Mouse (Mus musculus) liver, embryonic 18 days (tissue): ENCODE results near the gene Tuba1c. TPM values are rescaled to one million over a fixed set of nuclear protein-coding genes. Genes with fewer than 3 reads are reported as not detected.

Experiments used
- polyA plus RNA-seq: library from polyadenylated mRNA; depleted of rRNA; stranded (reverse); fragments of >200 nt; gene quantifications from 2 replicates; pipeline ENCODE4 v1.2.3, GENCODE M21; 2012; rRNA removed

Gene Tuba1c
- polyA plus RNA-seq = 221 and 258 TPM in 2 replicates

DNA sequence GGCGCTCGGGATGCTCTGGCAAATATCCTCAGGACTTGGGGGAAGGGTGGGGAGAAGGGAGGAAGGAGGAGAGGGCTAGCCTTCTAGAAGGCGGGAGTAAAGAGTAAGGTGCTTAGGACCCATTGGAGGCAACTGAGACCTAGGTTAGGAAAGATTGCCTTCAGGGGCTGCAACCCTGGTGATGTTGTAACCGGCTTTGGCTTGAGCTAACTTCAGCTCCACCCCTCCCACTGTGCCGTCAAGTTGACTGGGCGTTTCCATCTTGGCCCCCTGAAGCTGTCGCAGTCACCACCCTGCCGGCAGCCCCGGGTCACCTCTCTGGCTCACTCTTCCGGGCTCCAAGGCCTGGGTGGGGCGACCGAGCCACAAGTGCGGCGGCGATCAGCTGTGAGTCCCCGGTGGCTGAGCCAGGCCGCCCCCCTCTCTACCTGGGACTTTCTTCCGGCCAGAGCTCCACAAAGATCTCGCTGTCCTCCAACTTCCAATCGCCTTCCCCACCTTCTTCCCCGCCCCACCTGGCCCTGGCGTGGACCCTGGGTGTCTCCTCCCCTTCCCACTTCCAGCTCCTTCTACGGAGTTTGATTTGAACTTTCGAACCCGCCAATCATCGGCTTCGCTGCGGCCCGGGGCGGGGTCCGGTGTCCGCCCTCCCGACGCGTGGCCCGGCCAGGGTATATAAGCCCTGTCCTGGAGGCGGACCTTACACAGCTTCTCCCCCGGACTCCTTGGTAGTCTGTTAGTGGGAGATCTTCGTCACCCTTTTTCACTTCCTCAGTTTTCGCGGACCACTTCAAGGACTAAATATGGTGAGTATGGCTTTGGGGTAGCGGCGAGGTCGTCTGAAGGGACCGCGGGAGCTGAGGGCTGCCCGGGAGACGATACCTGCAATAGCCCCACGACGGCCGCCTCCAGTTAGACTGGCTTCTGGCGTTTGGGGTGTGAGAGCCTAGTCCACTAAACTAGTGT is at the start of gene Tuba1c:
Tuba1c (plus strand) TSS at position 273 of the 966 bp plus-strand sequence.

DNA sequence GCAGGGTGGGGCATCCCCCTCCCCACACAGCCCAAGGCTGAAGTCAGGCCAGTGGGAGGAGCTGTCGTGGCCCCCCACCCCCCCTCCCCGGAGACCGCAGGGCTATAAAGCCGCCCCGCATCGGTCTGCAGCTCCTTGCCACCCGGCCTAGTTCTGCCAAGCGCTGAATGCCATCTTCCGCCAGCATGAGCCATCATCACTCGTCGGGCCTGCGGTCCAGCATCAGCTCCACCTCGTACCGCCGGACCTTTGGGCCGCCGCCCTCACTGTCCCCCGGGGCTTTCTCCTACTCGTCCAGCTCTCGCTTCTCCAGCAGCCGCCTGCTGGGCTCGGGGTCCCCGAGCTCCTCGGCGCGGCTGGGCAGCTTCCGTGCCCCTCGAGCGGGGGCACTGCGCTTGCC is 25.3 kb downstream of the Tuba1c start, which contains the start of gene Prph:
Prph (plus strand) TSS at position 135 of the 400 bp plus-strand sequence.

DNA sequence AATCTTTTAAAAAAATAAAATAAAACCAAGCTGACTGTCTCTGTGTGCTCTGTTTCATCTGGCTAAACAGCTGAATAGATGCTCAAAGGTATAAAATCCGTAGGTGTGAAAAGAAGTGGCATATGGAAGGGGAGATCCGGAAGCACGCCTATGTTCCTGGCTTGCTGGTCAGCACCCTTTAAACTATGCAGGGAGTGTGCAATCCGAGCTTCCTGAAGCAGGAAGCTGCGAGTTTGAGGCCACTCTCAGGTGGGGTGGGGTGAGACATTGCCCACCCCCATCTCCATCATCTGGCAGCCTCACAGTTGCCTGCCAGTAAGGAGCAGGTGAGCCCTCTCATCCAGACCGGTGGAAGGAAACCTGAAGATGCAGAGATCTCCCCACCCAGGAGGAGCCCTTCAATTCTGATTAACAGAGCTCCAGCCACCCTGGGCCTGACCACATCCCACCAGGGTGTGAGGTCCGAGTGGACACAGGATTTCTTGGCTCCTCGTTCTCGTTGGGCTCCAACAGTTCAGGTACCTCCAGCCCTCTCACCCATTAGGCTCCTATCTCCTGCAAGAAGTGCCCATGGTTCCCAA is 44.4 kb downstream of the Tuba1c start, which contains the start of gene Troap:
Troap (plus strand) TSS at position 557 of the 581 bp plus-strand sequence.

GRCm38 (mm10) chr15:99087253-99088075 is 57.8 kb downstream of the Tuba1c start, which contains the start of gene C1ql4:
C1ql4 (minus strand) TSS chr15:99087817.

Other genes with a start within 250 kb of the Tuba1c start
- not detected in 2 replicates for gene Wnt1, start 240.0 kb upstream of the Tuba1c start, polyA plus RNA-seq
- gene Ddn, start 220.4 kb upstream of the Tuba1c start, polyA plus RNA-seq = 0.01 and 0.02 TPM in 2 replicates
- 47.3 and 53.3 TPM in 2 replicates for gene Prkag1, start 198.4 kb upstream of the Tuba1c start, polyA plus RNA-seq
- gene Kmt2d, start 158.7 kb upstream of the Tuba1c start, polyA plus RNA-seq = 3.5 and 6.2 TPM in 2 replicates
- gene Rhebl1, start 135.4 kb upstream of the Tuba1c start, polyA plus RNA-seq = 1.5 and 1.6 TPM in 2 replicates
- 0.14 and 0.16 TPM in 2 replicates for gene Dhh, start 131.4 kb upstream of the Tuba1c start, polyA plus RNA-seq
- 15.8 and 17.4 TPM in 2 replicates for gene Lmbr1l, start 111.7 kb upstream of the Tuba1c start, polyA plus RNA-seq
- 760 and 830 TPM in 2 replicates for gene Tuba1b, start 95.3 kb upstream of the Tuba1c start, polyA plus RNA-seq
- 0.19 TPM in 1 of 2 replicates, not detected in the other for gene Gm49450, start 76.3 kb upstream of the Tuba1c start, polyA plus RNA-seq
- 31.0 and 37.6 TPM in 2 replicates for gene Tuba1a, start 76.2 kb upstream of the Tuba1c start, polyA plus RNA-seq
- 0.17 and 0.37 TPM in 2 replicates for gene Prph, start 25.3 kb downstream of the Tuba1c start, polyA plus RNA-seq
- 6.3 and 9.4 TPM in 2 replicates for gene Troap, start 44.7 kb downstream of the Tuba1c start, polyA plus RNA-seq
- 0.02 and 0.07 TPM in 2 replicates for gene C1ql4, start 57.9 kb downstream of the Tuba1c start, polyA plus RNA-seq
- 32.2 and 35.9 TPM in 2 replicates for gene Dnajc22, start 63.3 kb downstream of the Tuba1c start, polyA plus RNA-seq
- 5.8 and 6.0 TPM in 2 replicates for gene Spats2, start 96.0 kb downstream of the Tuba1c start, polyA plus RNA-seq
- 0.17 and 0.20 TPM in 2 replicates for gene Kcnh3, start 195.0 kb downstream of the Tuba1c start, polyA plus RNA-seq
- gene Mcrs1, start 222.1 kb downstream of the Tuba1c start, polyA plus RNA-seq = 17.7 and 17.8 TPM in 2 replicates